Mouse (Mus musculus) E14TG2a.4 (cell line): ENCODE results near the gene Exoc3.

Source experiments
- CTCF ChIP-seq: conservative IDR thresholded peaks from 2 replicates; pipeline ENCODE4 v1.5.1; 2014; ENCODE audit warnings: low read length
- POU5F1 ChIP-seq: IDR thresholded peaks from 2 replicates; pipeline ENCODE4 v1.6.1; 2014; ENCODE audit warnings: low read length, borderline replicate concordance

DNA sequence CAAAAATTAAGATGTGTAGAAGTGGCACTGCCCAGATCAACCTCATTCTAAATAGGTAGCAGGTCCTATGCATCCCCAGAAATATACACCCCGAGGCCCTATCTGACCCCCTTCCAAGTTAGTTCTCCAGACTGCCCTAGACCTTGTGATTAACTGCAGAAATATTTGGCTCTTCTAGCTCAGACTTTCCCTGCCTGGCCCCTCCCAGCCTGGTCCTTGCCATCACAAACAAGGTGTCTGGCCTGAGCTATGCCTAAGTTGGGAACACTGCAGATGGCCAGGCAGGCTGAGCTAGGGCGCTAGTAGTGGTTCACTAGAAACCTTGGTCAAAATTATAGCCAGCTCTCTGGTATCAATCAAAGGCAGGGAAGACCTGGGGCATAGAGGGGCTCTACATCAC is 41.0 kb downstream of the Exoc3 start:
- TF ChIP-seq CTCF (no peak), POU5F1 (no peak)
